Mouse (Mus musculus) testis, postnatal 10 days (tissue): ENCODE data around the gene Acrbp.

Experiments
- DNase-seq: peaks from one replicate; pipeline ENCODE4 v3.0.0; 2021; ENCODE audit warnings: low spot score

Acrbp gene

GRCm38 (mm10) chr6:125071170-125071895 lies 21.8 kb downstream of the Acrbp start:
- DNase-seq, result no peak

- DNase-seq, result peak; percentile 63
Observed at GRCm38 (mm10) chr6:125071896-125072279, 22.4 kb downstream of the Acrbp start.

GRCm38 (mm10) chr6:125073825-125074224 lies 24.3 kb downstream of the Acrbp start:
- no peak for DNase-seq

- DNase-seq, result no peak
Observed at GRCm38 (mm10) chr6:125081394-125081793, 31.9 kb downstream of the Acrbp start.

- DNase-seq, result peak; percentile 96
Observed at GRCm38 (mm10) chr6:125081797-125082560, 32.5 kb downstream of the Acrbp start.

- no peak for DNase-seq
Observed at GRCm38 (mm10) chr6:125082801-125083386, 33.4 kb downstream of the Acrbp start.

GRCm38 (mm10) chr6:125084424-125084823 lies 34.9 kb downstream of the Acrbp start:
- DNase-seq, result peak; percentile 67

GRCm38 (mm10) chr6:125087937-125088336 lies 38.4 kb downstream of the Acrbp start:
- DNase-seq, result no peak

- peak; percentile 89 for DNase-seq
Observed at GRCm38 (mm10) chr6:125088561-125089321, 39.3 kb downstream of the Acrbp start.

GRCm38 (mm10) chr6:125089521-125090321 lies 40.2 kb downstream of the Acrbp start:
- DNase-seq, result peak; percentile 87

GRCm38 (mm10) chr6:125090341-125091085 lies 41.0 kb downstream of the Acrbp start:
- no peak for DNase-seq

GRCm38 (mm10) chr6:125092372-125092771 lies 42.9 kb downstream of the Acrbp start:
- DNase-seq, result no peak

- no peak for DNase-seq
Observed at GRCm38 (mm10) chr6:125094843-125095242, 45.4 kb downstream of the Acrbp start.

- DNase-seq, result peak; percentile 99
Observed at GRCm38 (mm10) chr6:125095391-125096278, 46.1 kb downstream of the Acrbp start, which contains the start of gene Chd4. Chd4 (plus strand) TSS chr6:125095981.

- DNase-seq, result no peak
Observed at GRCm38 (mm10) chr6:125096279-125096596, 46.7 kb downstream of the Acrbp start.

GRCm38 (mm10) chr6:125096597-125097345 lies 47.3 kb downstream of the Acrbp start:
- peak; percentile 85 for DNase-seq

- peak; percentile 59 for DNase-seq
Observed at GRCm38 (mm10) chr6:125097346-125097689, 47.8 kb downstream of the Acrbp start.

GRCm38 (mm10) chr6:125097951-125098350 lies 48.5 kb downstream of the Acrbp start:
- no peak for DNase-seq

GRCm38 (mm10) chr6:125098513-125098912 lies 49.0 kb downstream of the Acrbp start:
- DNase-seq, result no peak
